ENCODE assay signal across 8 mouse cellular contexts in the genomic region with DNA sequence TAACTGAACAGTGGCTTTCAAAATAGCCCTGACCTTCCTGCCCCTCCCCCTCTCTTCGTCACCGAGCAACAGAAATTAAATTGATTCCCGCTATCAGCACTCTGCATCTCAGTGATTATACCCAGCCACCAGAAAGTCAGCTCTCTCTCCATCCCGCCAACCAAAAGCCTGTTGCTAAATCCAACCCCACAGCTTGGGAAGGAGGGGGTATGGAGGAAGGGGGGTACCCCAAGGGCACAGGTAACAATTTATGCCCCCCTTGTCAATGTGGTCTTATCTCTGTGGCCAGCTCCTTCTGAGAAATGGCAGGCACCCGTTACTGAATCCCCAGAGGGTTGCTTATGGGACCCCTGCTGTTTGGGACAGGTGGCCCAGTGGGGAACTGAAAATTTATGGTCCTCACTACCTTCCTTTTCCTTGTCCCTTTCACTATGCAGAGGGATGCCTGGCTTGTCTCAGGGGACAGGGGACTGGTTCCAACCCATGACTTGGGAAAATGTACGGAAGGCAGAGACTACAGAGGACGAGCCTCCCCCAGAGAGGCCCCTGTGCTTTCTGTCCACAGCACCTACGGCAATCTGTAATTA.
DNase-seq lines count a peak whose midpoint lies in the region; ATAC-seq lines count a peak whose summit lies in the region.

No protein-coding gene starts in this region.

- WGBS in heart, embryonic 14.5 days = 24% methylated on average over 8 of the region's 8 CpGs
- 32% methylated on average over 8 of the region's 8 CpGs for WGBS in hindbrain, embryonic 14.5 days
- WGBS in midbrain, embryonic 14.5 days = 33% methylated on average over 8 of the region's 8 CpGs

- peak overlapping the region; percentile 42 for H3K4me2 ChIP-seq in heart, embryonic 14.5 days (ENCODE audit: low read length)
- H3K4me2 ChIP-seq in hindbrain, embryonic 14.5 days (replicated peaks) = no peak overlapping the region
- no peak overlapping the region for H3K4me2 ChIP-seq in midbrain, embryonic 14.5 days (ENCODE audit: low read length)

- H3K4me1 ChIP-seq in heart, embryonic 14.5 days (ENCODE audit: control insufficient read depth in 2 of 2, insufficient read depth in 2 of 2, low read length in 2 of 2) = peaks cover 81 to 97% of the 10 kb centered on the region in 2 experiments
- peaks cover 83% of the 10 kb centered on the region for H3K4me1 ChIP-seq in hindbrain, embryonic 14.5 days (replicated peaks; ENCODE audit: control insufficient read depth, insufficient read depth, low read length)
- peaks cover 82% of the 10 kb centered on the region for H3K4me1 ChIP-seq in midbrain, embryonic 14.5 days (ENCODE audit: control insufficient read depth, insufficient read depth, low read length)

- no peak overlapping the region for H3K4me3 ChIP-seq in heart, embryonic 14.5 days (ENCODE audit: control insufficient read depth in 1 of 2, insufficient read depth in 1 of 2, low read depth in 1 of 2, low read length in 2 of 2)
- H3K4me3 ChIP-seq in hindbrain, embryonic 14.5 days (replicated peaks; ENCODE audit: low read length) = no peak overlapping the region
- no peak overlapping the region for H3K4me3 ChIP-seq in midbrain, embryonic 14.5 days (replicated peaks; ENCODE audit: low read depth, low read length)

- no peaks in the 10 kb centered on the region for H3K9me3 ChIP-seq in heart, embryonic 14.5 days (ENCODE audit: control insufficient read depth, low read length)
- H3K9me3 ChIP-seq in hindbrain, embryonic 14.5 days (ENCODE audit: control insufficient read depth, low read length) = no peaks in the 10 kb centered on the region
- no peaks in the 10 kb centered on the region for H3K9me3 ChIP-seq in midbrain, embryonic 14.5 days (ENCODE audit: control insufficient read depth, low read length)

- peak overlapping the region; percentile 41 for H3K9ac ChIP-seq in heart, embryonic 14.5 days (ENCODE audit: low read length)
- H3K9ac ChIP-seq in hindbrain, embryonic 14.5 days = no peak overlapping the region
- H3K9ac ChIP-seq in midbrain, embryonic 14.5 days (replicated peaks; ENCODE audit: low read length) = no peak overlapping the region; the same call in 1 of the 2 replicates

- H3K36me3 ChIP-seq in heart, embryonic 14.5 days (ENCODE audit: control insufficient read depth, insufficient read depth, low read length) = no peaks in the 10 kb centered on the region
- no peaks in the 10 kb centered on the region for H3K36me3 ChIP-seq in hindbrain, embryonic 14.5 days (replicated peaks; ENCODE audit: control insufficient read depth, insufficient read depth)
- H3K36me3 ChIP-seq in midbrain, embryonic 14.5 days (ENCODE audit: control insufficient read depth, insufficient read depth, low read length) = no peaks in the 10 kb centered on the region

- ATAC-seq in heart, embryonic 14.5 days (ENCODE audit: insufficient number of reproducible peaks, insufficient read depth, low FRiP score, low read depth) = peak; percentile 45; the same call in 1 of the 2 replicates
- ATAC-seq in hindbrain, embryonic 14.5 days (ENCODE audit: low FRiP score) = no peak
- no peak for ATAC-seq in midbrain, embryonic 14.5 days (ENCODE audit: low FRiP score, low TSS enrichment)
- ATAC-seq in megakaryocyte-erythroid progenitor cell, adult 5-6 weeks (replicated peaks; ENCODE audit: low FRiP score, low TSS enrichment, poor library complexity, severe bottlenecking) = no peak

- DNase-seq in heart, postnatal 14 days = no peak
- DNase-seq in adrenal gland, postnatal 14 days = peak; percentile 60
- no peak for DNase-seq in hindbrain, embryonic 14.5 days (ENCODE audit: low spot score)
- DNase-seq in midbrain, embryonic 14.5 days = peak; percentile 48
- no peak for DNase-seq in B cell, adult 2 months
- no peak for DNase-seq in ovary, postnatal 36 days (ENCODE audit: low spot score)

- H3K27ac ChIP-seq in heart, embryonic 14.5 days (replicated peaks in 1 of 2; ENCODE audit: control insufficient read depth in 1 of 2, insufficient read depth in 1 of 2, low read depth in 2 of 2, low read length in 2 of 2) = peak overlapping the region; percentile 79 to 89
- H3K27ac ChIP-seq in hindbrain, embryonic 14.5 days = peak overlapping the region; percentile 60
- H3K27ac ChIP-seq in midbrain, embryonic 14.5 days (replicated peaks; ENCODE audit: low read depth, low read length) = peak overlapping the region; percentile 53

- H3K27me3 ChIP-seq in heart, embryonic 14.5 days (ENCODE audit: control insufficient read depth, insufficient read depth, low read length) = no peaks in the 10 kb centered on the region
- H3K27me3 ChIP-seq in hindbrain, embryonic 14.5 days (ENCODE audit: control insufficient read depth, insufficient read depth, low read length) = no peaks in the 10 kb centered on the region
- H3K27me3 ChIP-seq in midbrain, embryonic 14.5 days (ENCODE audit: control insufficient read depth, insufficient read depth, low read length) = no peaks in the 10 kb centered on the region

- intact Hi-C loops in heart, postnatal 14 days (cut with DNase I) = loop anchor here (5.0 kb wide), 1 partner anchor 57 kb away; no protein-coding TSS in a partner anchor

Comparison
In these comparisons a context has a peak if more than half of its experiments do, and no peak if none do; other contexts are left out.
1. DNase-seq: peak in adrenal gland, postnatal 14 days (single experiment) and midbrain, embryonic 14.5 days (single experiment); none in heart, postnatal 14 days (0 of 2), hindbrain, embryonic 14.5 days (single experiment), B cell, adult 2 months (0 of 2) and ovary, postnatal 36 days (single experiment).
2. Peak in every context shown above with its lines, with median percentiles within 50 percentile points of each other: H3K27ac ChIP-seq.